Mouse (Mus musculus) gastrocnemius, postnatal 10 days (tissue): Measurements from ENCODE around the gene Mgat4a. TPM values are rescaled to one million over a fixed set of nuclear protein-coding genes. Genes with fewer than 3 reads are reported as not detected.

Source experiments
- DNase-seq: peaks from one replicate; pipeline ENCODE4 v3.0.0; 2021; ENCODE audit warnings: mixed read lengths
- total RNA-seq, 2 experiments: library from RNA; stranded (reverse); gene quantifications; 2 replicates each; pipeline ENCODE4 v1.2.3; 2021

Gene Mgat4a
- total RNA-seq, 2 experiments from 2014 or later: 7.5 to 9.5 TPM

DNA sequence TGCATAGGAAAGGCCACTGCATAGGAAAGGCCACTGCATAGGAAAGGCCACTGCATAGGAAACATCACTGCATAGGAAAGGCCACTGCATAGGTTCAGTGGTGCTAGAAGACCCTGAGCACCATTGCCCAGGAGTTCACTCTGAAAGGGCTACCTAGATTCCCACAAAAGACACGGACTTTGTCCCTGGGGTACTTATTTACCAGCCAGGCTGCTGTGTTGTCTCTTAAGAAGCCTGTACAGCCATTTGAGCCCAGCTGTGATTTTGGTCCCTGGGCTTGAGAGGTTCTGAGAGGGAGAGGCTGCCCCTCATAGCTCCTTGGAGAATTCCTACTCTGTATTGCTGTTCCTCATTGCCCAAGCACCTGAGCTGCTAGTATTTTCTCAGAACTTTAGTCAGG, 144.3 kb downstream of the Mgat4a start:
- no peak for DNase-seq

DNA sequence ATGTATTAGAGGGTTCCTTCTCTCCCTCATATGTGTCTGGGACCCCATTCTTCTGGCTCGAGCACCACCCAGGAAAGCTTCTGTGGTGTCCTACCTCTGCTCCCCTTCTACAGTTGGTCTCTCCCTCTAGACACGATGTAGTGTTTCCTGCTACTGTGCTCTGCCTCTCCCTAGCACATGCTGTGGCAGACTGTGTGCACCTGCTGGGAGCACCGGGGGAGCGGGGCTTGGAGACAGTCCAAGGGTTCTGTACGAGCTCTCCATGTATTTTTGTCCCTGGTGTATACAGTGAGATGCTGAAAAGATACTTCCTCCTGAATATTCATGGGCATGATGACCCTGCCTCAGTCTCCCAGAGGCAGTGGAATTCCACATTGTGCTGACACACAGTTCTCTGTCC, 147.6 kb downstream of the Mgat4a start:
- DNase-seq: no peak

Other genes starting within 250 kb of the Mgat4a start
- 10 to 100 TPM; 22.1 to 26.2 TPM for gene Inpp4a, start 241.2 kb downstream of the Mgat4a start, total RNA-seq
- 100 to 1,000 TPM in 1 of 2 experiments, 10 to 100 TPM in 1; 92.3 to 105 TPM for gene Coa5, start 110.9 kb downstream of the Mgat4a start, total RNA-seq
- 10 to 100 TPM; 25.8 to 28.0 TPM for gene Unc50, start 110.9 kb downstream of the Mgat4a start, total RNA-seq
- under 1 TPM; 0.38 to 0.86 TPM for gene 2010300C02Rik, start 179.1 kb upstream of the Mgat4a start, total RNA-seq